Mouse (Mus musculus) Patski (cell line): ENCODE results near the gene Zdhhc7. TPM values are rescaled to one million over a fixed set of nuclear protein-coding genes. Genes with fewer than 3 reads are reported as not detected.

Source experiments
- ATAC-seq: fragments of 100-300 bp; one replicate; pipeline ENCODE4 v1.8.0; 2021
- CTCF ChIA-PET: fragments of 350-600 bp; sonication (Branson Sonifier 250); formaldehyde crosslinking; loops from one replicate; lab custom pipeline; 2022; ENCODE audit warnings: inconsistent platforms; lab: Charles Lee
- POLR2A ChIA-PET: fragments of 350-600 bp; sonication (Branson Sonifier 250); formaldehyde crosslinking; loops from one replicate; lab custom pipeline; 2022; ENCODE audit warnings: antibody characterized with exemption, inconsistent platforms; lab: Charles Lee
- DNase-seq: peaks from one replicate; pipeline ENCODE4 v3.0.0-alpha.2; 2011; ENCODE audit warnings: low read depth, low spot score
- H3K27me3 ChIP-seq: fragments of 371-371 bp; one replicate; pipeline ENCODE4 v1.5.1; 2021
- CTCF ChIP-seq: fragments of 100-300 bp; IDR thresholded peaks from one replicate; pipeline ENCODE4 v1.5.1; 2021
- in situ Hi-C: fragments of 300-500 bp; cut with MboI; formaldehyde crosslinking; loops from 3 replicates; pipeline ENCODE4 v1.11.1; 2018; ENCODE audit warnings: low pct_unique_long_range_greater_than_20kb, mixed read lengths
- polyA plus RNA-seq: library from polyadenylated mRNA; unstranded; gene quantifications from one replicate; pipeline ENCODE4 v1.2.3, GENCODE M21; 2021

Zdhhc7 gene
- polyA plus RNA-seq, 1 experiment from 2014 or later, result 48.8 TPM

GRCm38 (mm10) chr8:120038741-120039140, 62.5 kb downstream of the Zdhhc7 start:
- DNase-seq, result no peak
- TF ChIP-seq CTCF, result no peak
- ChIA-PET CTCF (no interaction called here), POLR2A (no interaction called here)
- no peak for ATAC-seq
- H3K27me3 ChIP-seq, result no peaks in the 10 kb centered on the region
- in situ Hi-C loops, result no loop called here

GRCm38 (mm10) chr8:120037611-120038010, 63.7 kb downstream of the Zdhhc7 start:
- TF ChIP-seq CTCF, result no peak
- ATAC-seq, result no peak
- in situ Hi-C loops, result no loop called here
- ChIA-PET CTCF (no interaction called here), POLR2A (no interaction called here)
- no peak for DNase-seq
- H3K27me3 ChIP-seq, result no peaks in the 10 kb centered on the region

GRCm38 (mm10) chr8:120037199-120037598, 64.1 kb downstream of the Zdhhc7 start:
- H3K27me3 ChIP-seq, result no peaks in the 10 kb centered on the region
- TF ChIP-seq CTCF, result no peak
- CTCF ChIA-PET, result no interaction called here
- in situ Hi-C loops, result no loop called here
- POLR2A ChIA-PET, result no interaction called here
- DNase-seq, result no peak
- ATAC-seq, result no peak

GRCm38 (mm10) chr8:120036578-120036977, 64.7 kb downstream of the Zdhhc7 start:
- TF ChIP-seq CTCF, result no peak
- POLR2A ChIA-PET, result no interaction called here
- DNase-seq (no peak), ATAC-seq (no peak)
- in situ Hi-C loops, result no loop called here
- CTCF ChIA-PET, result no interaction called here
- no peaks in the 10 kb centered on the region for H3K27me3 ChIP-seq

- no peaks in the 10 kb centered on the region for H3K27me3 ChIP-seq
- DNase-seq, result no peak
- in situ Hi-C loops, result no loop called here
- ATAC-seq, result no peak
- CTCF ChIA-PET, result no interaction called here
- POLR2A ChIA-PET, result no interaction called here
- TF ChIP-seq CTCF, result no peak
These were observed 65.2 kb downstream of the Zdhhc7 start for GRCm38 (mm10) chr8:120036111-120036510.

- DNase-seq (no peak), ATAC-seq (no peak)
- no peak for TF ChIP-seq CTCF
- ChIA-PET CTCF (interaction anchor here (1.7 kb wide), 1 partner anchor 11 kb away, joined by 5 read pairs; no protein-coding TSS in a partner anchor), POLR2A (interaction anchor here (0.8 kb wide), 1 partner anchor 12 kb away, joined by 3 read pairs; no protein-coding TSS in a partner anchor)
- in situ Hi-C loops, result no loop called here
- H3K27me3 ChIP-seq, result no peaks in the 10 kb centered on the region
These were observed 66.8 kb downstream of the Zdhhc7 start for GRCm38 (mm10) chr8:120034471-120034870.

- POLR2A ChIA-PET, result interaction anchor here (0.6 kb wide), 1 partner anchor 36 kb away, joined by 5 read pairs; no protein-coding TSS in a partner anchor
These were observed 68.6 kb downstream of the Zdhhc7 start for GRCm38 (mm10) chr8:120032549-120033208.

More at GRCm38 (mm10) chr8:120032549-120033208, 68.6 kb downstream of the Zdhhc7 start:
- CTCF ChIA-PET, result no interaction called here
- DNase-seq (no peak), ATAC-seq (no peak)
- in situ Hi-C loops, result no loop called here
- no peaks in the 10 kb centered on the region for H3K27me3 ChIP-seq
- no peak for TF ChIP-seq CTCF

Other genes with a start within 250 kb of the Zdhhc7 start
- gene Klhl36, start 239.2 kb downstream of the Zdhhc7 start, polyA plus RNA-seq, result 8.6 TPM
- gene Usp10, start 191.1 kb downstream of the Zdhhc7 start, polyA plus RNA-seq, result 107 TPM
- gene Gm20388, start 190.6 kb downstream of the Zdhhc7 start, polyA plus RNA-seq, result 86.7 TPM
- 1.1 TPM for gene Crispld2, start 109.0 kb downstream of the Zdhhc7 start, polyA plus RNA-seq
- gene 6430548M08Rik, start 12.7 kb upstream of the Zdhhc7 start, polyA plus RNA-seq, result 6.3 TPM
- gene Fam92b, start 76.0 kb upstream of the Zdhhc7 start, polyA plus RNA-seq, result 0.80 TPM
- gene Gse1, start 127.0 kb upstream of the Zdhhc7 start, polyA plus RNA-seq, result 19.8 TPM